Mouse (Mus musculus): ENCODE measurements around the gene Gcdh. TPM values are rescaled to one million over a fixed set of nuclear protein-coding genes. Genes with fewer than 3 reads are reported as not detected.

The Gcdh gene
- polyA plus RNA-seq, 1 experiment from 2014 or later = 36.4 TPM

DNA sequence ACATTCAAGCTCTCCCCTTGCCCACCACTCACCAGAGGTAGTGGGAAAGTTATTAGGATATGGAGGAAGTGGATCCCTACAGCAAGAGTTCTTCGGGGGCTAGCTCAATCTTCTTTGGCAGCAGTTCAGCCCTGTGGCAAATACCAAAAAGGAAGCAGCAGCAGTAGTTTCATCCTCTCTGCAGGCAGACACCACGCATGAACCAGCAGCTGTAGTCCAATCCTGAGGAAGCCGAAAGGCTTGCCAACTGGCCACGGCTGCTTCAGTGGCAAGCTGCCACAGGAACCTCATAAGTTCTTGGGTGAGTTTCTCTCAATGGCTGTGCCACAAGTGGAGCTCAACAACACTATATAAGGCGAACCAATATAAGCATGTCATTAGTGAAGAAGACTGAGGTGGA lies 2.2 kb upstream of the Gcdh start:
- Histone ChIP-seq H3K4me2 (no peak overlapping the region), H3K9me3 (replicated peaks) (no peaks in the 10 kb centered on the region), H3K4me3 (no peak overlapping the region), H3K36me3 (peaks cover 3% of the 10 kb centered on the region; the same call in 1 of the 2 replicates), H3K27me3 (0 out of 2 replicates have a peak, but pooled peaks cover 8% of the 10 kb centered on the region), H3K27ac (no peak overlapping the region), H3K9ac (no peak overlapping the region), H3K4me1 (replicated peaks) (peaks cover 16% of the 10 kb centered on the region)
- no peak for ATAC-seq (replicated peaks; ENCODE audit: insufficient number of reproducible peaks, insufficient read depth, low FRiP score, low read depth)
- WGBS = 79% methylated on average over 5 of the region's 5 CpGs

DNA sequence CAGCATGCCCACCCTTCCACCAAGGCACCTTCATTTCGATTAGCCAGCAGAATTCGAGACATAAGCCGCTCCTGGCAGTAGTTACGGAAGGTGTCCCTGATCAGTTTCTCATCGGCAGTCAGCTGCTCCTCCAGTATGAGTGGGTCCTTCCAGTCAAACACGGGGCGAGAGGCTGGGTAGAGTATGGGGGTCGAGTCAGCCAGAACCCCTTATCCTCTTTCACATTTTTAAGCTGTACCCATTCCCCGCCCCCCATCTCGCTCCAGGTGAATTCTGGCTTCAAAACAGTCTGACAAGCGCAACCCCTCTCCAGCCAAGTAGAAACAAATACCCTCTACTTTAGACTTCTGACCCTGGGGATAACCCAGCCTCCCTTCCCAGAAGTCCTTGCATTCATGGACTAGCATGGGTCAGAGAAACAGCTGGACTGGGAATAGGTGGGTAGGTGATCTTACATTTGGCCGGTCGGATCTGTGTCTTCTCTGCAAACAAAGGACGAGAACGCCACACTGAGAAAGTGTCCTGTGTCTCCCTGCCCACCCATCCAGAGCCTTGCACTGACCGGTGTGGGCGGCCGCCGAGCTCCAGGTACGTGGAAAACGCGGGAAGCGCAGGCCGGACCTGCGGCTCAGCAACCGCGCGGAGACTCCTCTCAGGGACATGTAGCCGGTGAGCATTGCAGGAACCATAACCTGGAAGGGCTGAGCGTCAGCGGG lies 570 bp downstream of the Gcdh start:
- Histone ChIP-seq H3K9me3 (replicated peaks) (no peaks in the 10 kb centered on the region), H3K9ac (peak overlapping the region; percentile 75), H3K4me1 (replicated peaks) (peaks cover 16% of the 10 kb centered on the region), H3K27ac (no peak overlapping the region; the same call in 1 of the 2 replicates), H3K27me3 (no peaks in the 10 kb centered on the region), H3K4me3 (peak overlapping the region; percentile 76), H3K4me2 (peak overlapping the region; percentile 87), H3K36me3 (peaks cover 9% of the 10 kb centered on the region; the same call in 1 of the 2 replicates)
- WGBS = 10% methylated on average over 31 of the region's 31 CpGs
- ATAC-seq (replicated peaks; ENCODE audit: insufficient number of reproducible peaks, insufficient read depth, low FRiP score, low read depth) = peak; percentile 40

DNA sequence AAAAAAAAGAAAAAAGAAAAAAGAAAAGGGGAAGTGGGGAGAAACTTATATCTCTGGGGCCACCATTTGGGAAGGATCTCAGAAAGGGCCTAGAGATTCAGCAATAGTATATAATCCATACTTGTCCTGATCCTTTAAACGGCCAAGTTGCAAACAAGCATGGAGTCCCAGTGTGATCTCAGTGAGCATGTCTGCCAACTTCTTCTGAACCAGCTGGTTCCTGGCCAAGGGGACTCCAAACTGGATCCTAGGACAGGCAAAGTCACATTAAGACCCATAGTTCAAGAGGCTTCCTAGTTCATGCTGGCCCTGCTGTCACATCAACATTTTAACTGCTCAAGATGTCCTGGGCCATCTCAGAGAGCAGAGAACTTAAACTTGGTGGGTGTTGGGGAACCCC lies 4.6 kb downstream of the Gcdh start:
- no peak overlapping the region for H3K9ac ChIP-seq
- ATAC-seq (replicated peaks; ENCODE audit: insufficient number of reproducible peaks, insufficient read depth, low FRiP score, low read depth) = no peak
- no peaks in the 10 kb centered on the region for H3K27me3 ChIP-seq
- peaks cover 10% of the 10 kb centered on the region for H3K4me1 ChIP-seq (replicated peaks)
- no peak overlapping the region for H3K4me2 ChIP-seq
- peaks cover 25% of the 10 kb centered on the region for H3K36me3 ChIP-seq
- no peak overlapping the region for H3K4me3 ChIP-seq
- no peaks in the 10 kb centered on the region for H3K9me3 ChIP-seq (replicated peaks)
- no peak overlapping the region for H3K27ac ChIP-seq
- 93% methylated on average over 1 of the region's 1 CpGs for WGBS

DNA sequence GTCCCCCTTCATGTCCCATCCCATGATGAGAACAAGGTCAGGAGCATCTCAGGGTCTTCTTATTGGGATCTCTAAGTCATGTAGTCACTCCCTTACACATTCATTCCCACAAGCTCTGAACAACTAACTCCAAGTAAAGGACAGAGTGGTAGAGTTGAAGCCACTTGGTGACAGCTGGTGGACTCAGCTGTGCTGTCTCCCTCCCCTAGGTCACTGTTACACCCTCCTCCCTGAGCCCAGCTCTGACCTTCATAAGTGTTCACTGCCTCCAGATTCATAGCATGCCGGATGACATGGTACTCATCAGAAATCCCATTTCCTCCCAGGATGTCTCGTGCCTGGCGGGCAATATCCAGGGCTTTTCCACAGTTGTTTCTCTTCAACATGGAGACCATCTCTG lies 5.4 kb downstream of the Gcdh start:
- 90% methylated on average over 3 of the region's 3 CpGs for WGBS
- no peak overlapping the region for H3K27ac ChIP-seq
- H3K9me3 ChIP-seq (replicated peaks) = no peaks in the 10 kb centered on the region
- H3K4me3 ChIP-seq = no peak overlapping the region
- no peaks in the 10 kb centered on the region for H3K27me3 ChIP-seq
- ATAC-seq (replicated peaks; ENCODE audit: insufficient number of reproducible peaks, insufficient read depth, low FRiP score, low read depth) = no peak
- peaks cover 7% of the 10 kb centered on the region for H3K4me1 ChIP-seq (replicated peaks)
- no peak overlapping the region for H3K9ac ChIP-seq
- peaks cover 25% of the 10 kb centered on the region for H3K36me3 ChIP-seq
- no peak overlapping the region for H3K4me2 ChIP-seq

DNA sequence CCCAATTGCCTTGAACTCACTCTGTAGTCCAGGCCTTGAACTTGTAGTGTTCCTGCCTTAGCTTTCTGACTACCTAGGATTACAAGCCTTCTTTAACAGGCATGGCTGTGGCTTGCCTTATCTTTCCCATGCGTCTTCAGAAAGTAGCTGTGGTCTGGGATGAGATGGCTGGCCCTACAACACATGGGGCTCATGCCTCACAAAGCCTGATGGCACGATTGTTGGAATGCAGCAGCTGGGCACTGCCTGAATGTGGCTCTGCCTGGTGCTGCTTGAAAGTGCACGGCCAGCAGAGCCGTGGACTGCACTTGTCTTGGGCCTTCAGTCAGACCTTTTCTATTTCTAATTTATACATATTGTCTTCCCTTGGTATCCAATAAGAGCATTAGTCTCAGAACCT lies 9.0 kb downstream of the Gcdh start:
- 79% methylated on average over 4 of the region's 4 CpGs for WGBS
- Histone ChIP-seq H3K9me3 (replicated peaks) (no peaks in the 10 kb centered on the region), H3K9ac (no peak overlapping the region), H3K4me2 (no peak overlapping the region), H3K4me1 (replicated peaks) (no peaks in the 10 kb centered on the region), H3K27ac (no peak overlapping the region), H3K27me3 (no peaks in the 10 kb centered on the region), H3K36me3 (peaks cover 22% of the 10 kb centered on the region), H3K4me3 (no peak overlapping the region)
- ATAC-seq (replicated peaks; ENCODE audit: insufficient number of reproducible peaks, insufficient read depth, low FRiP score, low read depth) = no peak

DNA sequence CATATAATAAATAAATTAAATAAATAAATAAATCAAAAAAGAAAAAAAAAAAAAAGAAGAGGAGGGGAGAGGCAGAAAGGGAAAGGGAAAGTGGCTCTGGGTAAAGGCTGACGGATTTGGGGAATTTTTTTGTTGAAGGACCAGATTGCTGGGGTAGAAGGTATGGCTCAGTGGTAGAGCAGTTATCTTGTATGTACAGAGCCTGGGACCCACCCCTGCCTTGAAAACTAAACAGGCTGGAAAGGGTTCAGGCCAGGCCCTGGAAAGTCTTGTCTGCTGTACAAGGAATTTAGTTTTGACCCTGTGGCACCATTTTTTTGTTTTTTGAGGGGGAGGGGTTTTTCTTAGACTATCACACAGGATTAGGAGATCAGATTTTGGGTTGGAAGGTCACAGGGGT lies 14.8 kb downstream of the Gcdh start:
- H3K4me3 ChIP-seq = no peak overlapping the region
- H3K27me3 ChIP-seq = no peaks in the 10 kb centered on the region
- ATAC-seq (replicated peaks; ENCODE audit: insufficient number of reproducible peaks, insufficient read depth, low FRiP score, low read depth) = no peak
- no peak overlapping the region for H3K9ac ChIP-seq
- no peaks in the 10 kb centered on the region for H3K4me1 ChIP-seq (replicated peaks)
- no peaks in the 10 kb centered on the region for H3K36me3 ChIP-seq
- no peaks in the 10 kb centered on the region for H3K9me3 ChIP-seq (replicated peaks)
- H3K27ac ChIP-seq = no peak overlapping the region
- WGBS = 79% methylated on average over 1 of the region's 1 CpGs
- H3K4me2 ChIP-seq = no peak overlapping the region

DNA sequence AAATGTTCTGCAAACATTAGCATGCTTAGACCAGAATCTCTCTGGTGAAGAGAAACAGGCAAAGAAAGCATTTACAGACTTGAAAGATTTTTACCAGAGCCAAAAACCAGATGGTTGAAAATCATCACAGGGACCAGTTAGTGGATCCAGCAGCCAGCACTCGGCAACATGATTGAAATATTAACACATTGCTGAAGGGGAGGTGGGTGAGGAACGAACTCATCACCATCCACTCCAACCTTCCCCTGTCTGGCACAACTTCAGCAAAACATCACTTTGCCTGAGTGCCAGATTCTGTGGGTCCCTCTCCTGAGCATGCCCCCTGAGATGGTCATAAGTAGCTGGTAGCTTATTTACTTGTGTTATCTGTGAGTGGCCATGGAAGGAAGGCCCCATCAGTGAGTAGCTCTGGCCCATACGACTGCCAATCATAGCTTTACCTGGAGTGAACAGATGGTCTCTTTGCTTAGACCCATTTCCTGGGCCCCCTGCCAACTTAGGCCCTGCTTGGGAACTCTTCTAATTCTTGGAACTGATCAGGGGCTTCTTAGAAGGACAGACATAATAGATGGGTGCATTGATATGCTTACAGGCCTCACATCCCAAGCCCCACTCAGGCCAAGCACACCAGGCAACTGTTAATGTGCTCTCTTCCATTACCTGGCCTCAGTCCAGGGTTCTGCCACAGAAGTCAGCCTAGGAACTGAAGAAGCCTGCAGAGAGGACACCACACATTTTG lies 16.3 kb downstream of the Gcdh start:
- H3K27me3 ChIP-seq = no peaks in the 10 kb centered on the region
- 75% methylated on average over 3 of the region's 3 CpGs for WGBS
- H3K4me1 ChIP-seq (replicated peaks) = peaks cover 4% of the 10 kb centered on the region
- no peak overlapping the region for H3K4me2 ChIP-seq
- H3K9ac ChIP-seq = no peak overlapping the region
- H3K4me3 ChIP-seq = no peak overlapping the region
- ATAC-seq (replicated peaks; ENCODE audit: insufficient number of reproducible peaks, insufficient read depth, low FRiP score, low read depth) = no peak
- H3K36me3 ChIP-seq = no peaks in the 10 kb centered on the region
- H3K27ac ChIP-seq = no peak overlapping the region
- no peaks in the 10 kb centered on the region for H3K9me3 ChIP-seq (replicated peaks)

DNA sequence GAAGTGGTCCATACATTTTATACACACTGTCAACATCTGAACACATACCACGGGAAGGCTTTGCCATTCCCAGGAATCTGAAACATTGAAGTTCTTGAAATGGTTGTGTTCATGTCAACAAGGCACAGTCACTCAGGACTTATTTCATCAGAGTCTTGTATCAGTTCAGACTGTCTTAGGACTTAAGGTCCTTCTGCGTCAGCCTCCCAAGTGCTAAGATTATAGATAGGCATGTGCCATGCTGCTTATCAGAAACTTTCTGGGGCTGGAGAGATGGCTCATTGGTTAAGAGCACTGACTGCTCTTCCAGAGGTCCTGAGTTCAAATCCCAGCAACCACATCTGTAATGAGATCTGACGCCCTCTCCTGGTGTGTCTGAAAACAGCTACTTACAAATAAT lies 19.4 kb downstream of the Gcdh start:
- Histone ChIP-seq H3K27ac (no peak overlapping the region), H3K9me3 (replicated peaks) (no peaks in the 10 kb centered on the region), H3K36me3 (no peaks in the 10 kb centered on the region), H3K4me1 (replicated peaks) (peaks cover 14% of the 10 kb centered on the region), H3K9ac (no peak overlapping the region), H3K27me3 (no peaks in the 10 kb centered on the region), H3K4me3 (no peak overlapping the region), H3K4me2 (no peak overlapping the region)
- WGBS = 74% methylated on average over 3 of the region's 3 CpGs
- ATAC-seq (replicated peaks; ENCODE audit: insufficient number of reproducible peaks, insufficient read depth, low FRiP score, low read depth) = no peak

DNA sequence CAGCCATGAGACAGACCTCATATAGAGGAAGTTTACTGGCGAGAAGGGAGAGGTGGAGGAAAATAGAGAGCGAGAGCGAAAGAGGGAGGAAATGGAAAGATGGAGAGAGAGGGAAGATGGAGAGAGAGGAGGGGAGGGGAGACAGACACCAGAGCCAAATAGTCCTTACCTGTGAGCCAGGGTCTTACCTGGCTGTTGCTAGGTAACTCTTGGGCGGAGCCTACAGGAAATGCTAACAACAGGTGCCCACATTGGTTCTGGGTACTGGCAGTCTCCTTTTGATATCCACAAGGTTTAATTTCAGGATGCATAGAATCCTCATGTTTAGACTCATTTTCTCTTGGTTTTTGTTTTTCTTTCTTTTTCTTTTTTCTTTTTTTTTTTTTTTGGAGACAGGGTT lies 20.7 kb downstream of the Gcdh start:
- H3K27me3 ChIP-seq = no peaks in the 10 kb centered on the region
- no peaks in the 10 kb centered on the region for H3K9me3 ChIP-seq (replicated peaks)
- H3K4me1 ChIP-seq (replicated peaks) = peaks cover 14% of the 10 kb centered on the region
- ATAC-seq (replicated peaks; ENCODE audit: insufficient number of reproducible peaks, insufficient read depth, low FRiP score, low read depth) = no peak
- peak overlapping the region; percentile 88 for H3K4me2 ChIP-seq
- H3K27ac ChIP-seq = no peak overlapping the region
- no peak overlapping the region for H3K9ac ChIP-seq
- peak overlapping the region; percentile 53 for H3K4me3 ChIP-seq
- 63% methylated on average over 4 of the region's 4 CpGs for WGBS
- H3K36me3 ChIP-seq = peaks cover 12% of the 10 kb centered on the region

DNA sequence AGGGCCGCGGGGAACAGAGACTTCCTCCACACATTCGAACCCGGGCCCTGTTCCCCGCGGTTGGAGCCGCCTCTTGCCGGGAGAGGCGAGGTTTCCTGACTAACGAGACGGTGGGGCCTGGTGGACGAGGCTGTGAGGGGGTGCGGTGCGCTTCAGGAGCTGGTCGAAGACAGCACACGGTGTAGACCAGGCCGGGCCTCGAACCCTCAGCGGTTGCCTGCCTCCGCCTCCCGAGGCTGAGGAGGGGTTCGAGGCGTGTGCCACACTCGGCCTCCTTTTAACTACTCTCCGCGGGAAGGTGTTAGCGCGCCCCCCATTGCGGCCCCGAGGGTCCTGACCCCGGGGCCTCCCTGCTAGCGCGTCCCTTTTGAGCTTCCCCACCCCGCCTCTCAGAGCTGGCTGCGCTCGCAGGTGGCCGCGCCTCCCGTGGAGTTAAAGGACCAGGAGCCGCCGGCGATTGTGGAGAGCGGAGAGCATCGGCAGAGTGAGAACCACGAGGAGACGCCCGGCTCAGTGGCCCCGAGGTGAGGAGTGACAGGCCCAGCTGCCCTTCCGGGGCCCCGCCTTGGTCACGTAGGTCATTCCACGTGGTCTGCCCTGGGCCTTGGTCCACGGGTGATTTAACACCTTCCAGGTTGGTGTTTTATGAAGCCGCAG lies 21.3 kb downstream of the Gcdh start:
- 2% methylated on average over 54 of the region's 54 CpGs for WGBS
- Histone ChIP-seq H3K27ac (no peak overlapping the region), H3K27me3 (no peaks in the 10 kb centered on the region), H3K4me1 (replicated peaks) (peaks cover 14% of the 10 kb centered on the region), H3K4me3 (peak overlapping the region; percentile 53), H3K36me3 (peaks cover 17% of the 10 kb centered on the region), H3K9me3 (replicated peaks) (no peaks in the 10 kb centered on the region), H3K9ac (peak overlapping the region; percentile 59), H3K4me2 (peak overlapping the region; percentile 88)
- ATAC-seq (replicated peaks; ENCODE audit: insufficient number of reproducible peaks, insufficient read depth, low FRiP score, low read depth) = peak; percentile 70

DNA sequence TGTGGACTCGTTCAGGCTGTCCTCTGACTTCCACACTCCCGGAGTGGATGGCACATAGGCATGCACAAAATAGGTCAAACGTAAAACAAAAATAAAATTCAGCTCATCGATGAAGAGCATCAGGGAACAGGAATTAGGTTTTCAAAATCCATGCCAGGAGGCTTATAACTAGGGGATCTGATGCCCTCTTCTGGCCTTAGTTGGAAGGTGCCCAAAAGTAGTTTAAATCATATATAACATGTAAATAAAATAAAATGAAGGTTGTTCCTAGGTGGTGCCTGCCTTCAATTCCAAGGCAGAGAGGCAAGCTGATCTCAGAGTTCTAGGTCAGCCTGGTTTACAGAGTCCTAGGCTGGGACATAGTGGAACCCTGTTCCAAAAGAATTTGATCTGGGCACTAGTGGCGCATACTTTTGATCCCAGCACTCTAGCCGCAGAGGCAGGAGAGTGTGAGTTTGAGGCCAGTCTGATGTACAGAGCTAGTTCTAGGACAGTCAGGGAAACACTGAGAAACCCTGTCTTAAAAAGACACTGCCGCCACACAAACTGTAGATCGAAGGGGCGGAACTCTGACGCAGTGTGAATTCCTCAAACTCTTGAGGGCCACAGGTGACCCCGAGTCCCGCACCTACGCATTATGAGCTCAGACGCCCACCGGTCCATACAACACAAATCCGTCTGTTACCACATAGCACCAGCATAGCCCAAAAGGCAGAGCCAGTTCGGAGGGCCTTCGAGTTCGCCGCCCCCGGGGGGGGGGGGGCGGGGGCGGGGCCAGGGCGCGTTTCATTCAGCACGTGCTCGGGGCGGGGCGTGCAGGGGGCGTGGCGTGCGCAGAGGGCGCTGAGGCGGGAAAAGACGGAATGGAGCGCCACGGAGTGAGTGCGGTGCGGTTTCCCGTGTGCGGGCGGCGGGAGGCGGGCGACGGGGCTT lies 22.1 kb downstream of the Gcdh start, which contains the start of gene Syce2:
Syce2 (plus strand) TSS at position 736 of the 933 bp plus-strand sequence.
- peak within 1 kb of the TSS; percentile 53 for H3K4me3 ChIP-seq
- peaks cover 25% of the 10 kb centered on the region for H3K36me3 ChIP-seq
- H3K9ac ChIP-seq = peak within 1 kb of the TSS; percentile 59
- peak within 1 kb of the TSS; percentile 88 for H3K4me2 ChIP-seq
- 11% methylated on average over 44 of the region's 46 CpGs for WGBS
- H3K27me3 ChIP-seq = no peaks in the 10 kb centered on the region
- no peaks in the 10 kb centered on the region for H3K9me3 ChIP-seq (replicated peaks)
- peak; percentile 71 for ATAC-seq (replicated peaks; ENCODE audit: insufficient number of reproducible peaks, insufficient read depth, low FRiP score, low read depth)
- peaks cover 14% of the 10 kb centered on the region for H3K4me1 ChIP-seq (replicated peaks)
- H3K27ac ChIP-seq = no peak within 1 kb of the TSS
